Mouse (Mus musculus): ENCODE results near the gene Daam2.

DNA sequence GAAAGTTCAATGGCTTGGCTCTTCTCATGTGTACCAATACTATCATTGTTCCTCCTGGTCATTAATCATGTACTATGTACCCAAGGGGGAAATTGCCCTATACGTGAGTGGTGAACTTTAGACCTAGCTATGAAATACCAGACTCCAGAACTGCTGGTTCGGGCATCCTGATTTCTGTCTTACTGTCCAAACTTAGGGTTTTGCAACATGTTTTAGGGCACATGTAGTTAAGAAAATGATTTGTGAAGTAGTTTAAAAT, 141.1 kb downstream of the Daam2 start:
- TF ChIP-seq EP300 (IDR thresholded peaks at IDR 0.05) (no peak), CTCF (IDR thresholded peaks at IDR 0.05) (no peak)
